Mouse (Mus musculus): ENCODE measurements at regions not wholly inside any gene's neighbourhood (a gene's known extent, or its start where the extent isn't known, plus 50 kb on each side); places are given as distances from the start of the nearest gene placed in this dataset.

DNA sequence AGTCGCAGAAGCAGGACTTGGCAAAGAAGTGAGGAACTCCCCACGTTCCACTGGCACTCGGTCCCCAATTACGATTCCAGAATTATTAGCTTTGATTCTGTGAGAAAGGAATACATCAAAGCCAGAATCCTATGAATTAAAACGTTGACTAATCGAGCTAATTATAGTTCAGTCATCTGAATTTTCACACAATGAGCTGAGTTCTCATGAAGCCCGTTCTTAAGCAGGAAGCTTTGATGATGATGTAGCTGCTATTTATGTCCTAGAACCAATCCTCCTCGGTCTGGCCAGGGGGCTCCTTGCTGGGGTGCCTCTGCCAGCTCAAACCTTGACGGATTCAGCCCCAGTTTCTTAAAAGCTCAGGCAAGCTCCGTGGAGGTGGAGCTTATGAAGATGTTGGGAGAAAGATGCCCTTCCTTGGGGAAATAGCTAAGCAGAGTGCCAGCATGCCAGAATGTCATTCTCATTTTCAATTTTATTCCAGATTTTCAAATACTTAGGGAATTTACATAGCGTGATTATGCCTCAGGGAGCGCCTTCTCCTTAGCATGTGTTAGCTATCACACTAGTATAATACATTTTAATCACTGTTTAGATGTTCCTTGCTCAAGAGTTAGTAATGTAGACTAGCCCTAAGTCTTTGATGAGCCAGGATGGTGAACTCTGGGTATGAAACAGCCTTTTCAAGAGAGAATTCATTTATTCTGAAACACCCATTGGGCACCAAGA, 65.5 kb upstream of the Ppm1b start:
- H3K36me3 ChIP-seq (ENCODE audit: control insufficient read depth, insufficient read depth, low read length) = no peaks in the 10 kb centered on the region
- H3K27ac ChIP-seq (replicated peaks; ENCODE audit: insufficient read depth, low read depth, low read length) = no peak overlapping the region
- no peak overlapping the region for H3K9ac ChIP-seq (ENCODE audit: low read depth, low read length)
- H3K79me2 ChIP-seq (ENCODE audit: control insufficient read depth, insufficient read depth, low read length) = no peaks in the 10 kb centered on the region
- no peak for TF ChIP-seq CTCF (IDR thresholded peaks at IDR 0.05; ENCODE audit: low read depth, low read length)
- no peak for TF ChIP-seq POLR2A (IDR thresholded peaks at IDR 0.05; ENCODE audit: extremely low read depth, insufficient read depth, low read length)
- 75% methylated on average over 12 of the region's 12 CpGs for WGBS
- no peak overlapping the region for H3K4me3 ChIP-seq (ENCODE audit: insufficient read depth, low read depth, low read length)
- H3K4me1 ChIP-seq (ENCODE audit: control insufficient read depth, insufficient read depth, low read length) = peaks cover 10% of the 10 kb centered on the region
- H3K27me3 ChIP-seq (ENCODE audit: control insufficient read depth, insufficient read depth, low read length) = no peaks in the 10 kb centered on the region
- no peak for DNase-seq (ENCODE audit: extremely low read depth, low read depth, low spot score)

DNA sequence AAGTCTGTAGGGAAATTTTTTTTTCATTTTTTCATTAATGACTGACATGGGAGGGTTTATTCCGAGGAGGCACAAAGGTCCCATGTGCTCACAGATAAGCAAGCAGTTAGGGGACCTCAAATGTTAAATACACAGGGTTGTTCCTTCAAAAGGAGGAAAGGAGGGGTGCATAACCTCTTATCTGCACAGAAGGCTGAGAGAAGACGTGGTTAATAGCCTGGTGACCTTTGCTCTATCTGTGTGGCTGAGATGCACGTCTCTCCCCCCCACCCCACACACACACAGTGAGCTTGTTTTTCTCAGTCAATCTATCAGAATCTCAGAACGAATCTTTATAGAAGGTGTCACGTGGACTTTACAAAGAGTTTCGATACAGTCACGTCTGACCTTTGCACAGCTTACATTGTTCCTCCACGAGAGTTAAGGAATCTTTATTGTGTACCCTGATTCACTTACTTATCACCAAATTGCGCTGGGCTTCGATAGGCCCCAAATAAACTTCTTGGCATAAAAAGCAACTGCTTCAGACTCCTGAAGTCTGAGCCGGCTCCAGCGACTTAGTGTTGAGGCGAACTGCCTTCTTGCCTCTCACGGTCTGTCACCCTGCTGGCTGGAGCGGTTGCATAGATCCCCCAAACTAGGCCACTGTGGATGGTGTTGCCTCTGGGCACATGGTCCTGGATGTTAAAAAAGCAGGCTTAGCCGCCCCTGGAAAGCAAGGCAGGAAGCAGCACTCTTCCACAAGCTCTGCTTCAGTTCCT, 63.1 kb upstream of the Ppm1b start:
- Histone ChIP-seq H3K27me3 (ENCODE audit: control insufficient read depth, insufficient read depth, low read length) (no peaks in the 10 kb centered on the region), H3K27ac (replicated peaks; ENCODE audit: insufficient read depth, low read depth, low read length) (no peak overlapping the region), H3K4me1 (ENCODE audit: control insufficient read depth, insufficient read depth, low read length) (peaks cover 21% of the 10 kb centered on the region), H3K4me3 (ENCODE audit: insufficient read depth, low read depth, low read length) (no peak overlapping the region), H3K9ac (ENCODE audit: low read depth, low read length) (no peak overlapping the region), H3K36me3 (ENCODE audit: control insufficient read depth, insufficient read depth, low read length) (no peaks in the 10 kb centered on the region), H3K79me2 (ENCODE audit: control insufficient read depth, insufficient read depth, low read length) (no peaks in the 10 kb centered on the region)
- 77% methylated on average over 16 of the region's 16 CpGs for WGBS
- TF ChIP-seq CTCF (IDR thresholded peaks at IDR 0.05; ENCODE audit: low read depth, low read length) (no peak), POLR2A (IDR thresholded peaks at IDR 0.05; ENCODE audit: extremely low read depth, insufficient read depth, low read length) (no peak)
- no peak for DNase-seq (ENCODE audit: extremely low read depth, low read depth, low spot score)

DNA sequence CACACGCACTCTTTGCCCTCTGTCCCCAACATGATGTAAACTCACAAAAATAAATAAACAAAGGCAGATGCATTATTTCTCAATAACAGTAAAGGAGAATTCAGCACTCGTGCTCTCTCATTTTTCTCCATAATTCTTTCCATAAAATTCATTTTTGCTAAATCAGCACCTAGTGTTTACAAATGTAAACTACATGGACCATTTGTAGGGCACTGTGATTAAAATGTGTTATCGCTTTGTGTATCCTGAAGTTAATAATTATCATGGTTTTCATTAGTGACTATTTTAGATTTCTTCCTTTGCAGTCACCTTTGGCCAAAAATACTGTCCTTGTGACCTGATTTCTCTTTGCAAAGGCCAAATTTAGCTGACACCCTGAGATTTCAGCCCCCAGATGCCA, 61.0 kb upstream of the Ppm1b start:
- no peaks in the 10 kb centered on the region for H3K36me3 ChIP-seq (ENCODE audit: control insufficient read depth, insufficient read depth, low read length)
- H3K27ac ChIP-seq (replicated peaks; ENCODE audit: insufficient read depth, low read depth, low read length) = peak overlapping the region; percentile 98
- peak; percentile 91 for DNase-seq (ENCODE audit: extremely low read depth, low read depth, low spot score)
- TF ChIP-seq CTCF (IDR thresholded peaks at IDR 0.05; ENCODE audit: low read depth, low read length) (no peak), POLR2A (IDR thresholded peaks at IDR 0.05; ENCODE audit: extremely low read depth, insufficient read depth, low read length) (no peak)
- no peaks in the 10 kb centered on the region for H3K27me3 ChIP-seq (ENCODE audit: control insufficient read depth, insufficient read depth, low read length)
- no peak overlapping the region for H3K4me3 ChIP-seq (ENCODE audit: insufficient read depth, low read depth, low read length)
- 16% methylated on average over 3 of the region's 3 CpGs for WGBS
- no peaks in the 10 kb centered on the region for H3K79me2 ChIP-seq (ENCODE audit: control insufficient read depth, insufficient read depth, low read length)
- peaks cover 21% of the 10 kb centered on the region for H3K4me1 ChIP-seq (ENCODE audit: control insufficient read depth, insufficient read depth, low read length)
- H3K9ac ChIP-seq (ENCODE audit: low read depth, low read length) = no peak overlapping the region

DNA sequence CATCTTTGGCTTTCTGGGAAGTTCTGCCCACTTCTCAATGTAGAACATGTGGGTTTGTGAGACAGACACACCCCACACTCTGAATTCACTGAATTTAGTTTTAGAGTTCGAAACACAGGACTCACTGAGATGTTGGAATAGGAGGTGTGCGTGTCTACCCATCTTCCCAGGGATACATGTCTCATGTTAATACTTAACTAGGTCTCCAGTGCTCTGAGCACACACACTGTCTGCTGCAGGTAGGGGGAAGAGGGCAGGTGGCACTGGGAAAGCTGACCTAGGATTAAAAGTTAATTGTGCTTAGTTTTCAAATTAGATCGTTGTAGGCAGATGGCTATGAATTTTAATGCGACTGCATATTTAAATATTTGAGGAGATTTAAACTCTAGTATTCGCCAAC, 60.0 kb upstream of the Ppm1b start:
- peaks cover 21% of the 10 kb centered on the region for H3K4me1 ChIP-seq (ENCODE audit: control insufficient read depth, insufficient read depth, low read length)
- H3K79me2 ChIP-seq (ENCODE audit: control insufficient read depth, insufficient read depth, low read length) = no peaks in the 10 kb centered on the region
- no peak overlapping the region for H3K4me3 ChIP-seq (ENCODE audit: insufficient read depth, low read depth, low read length)
- TF ChIP-seq POLR2A (IDR thresholded peaks at IDR 0.05; ENCODE audit: extremely low read depth, insufficient read depth, low read length) (no peak), CTCF (IDR thresholded peaks at IDR 0.05; ENCODE audit: low read depth, low read length) (no peak)
- peak; percentile 88 for DNase-seq (ENCODE audit: extremely low read depth, low read depth, low spot score)
- H3K27me3 ChIP-seq (ENCODE audit: control insufficient read depth, insufficient read depth, low read length) = no peaks in the 10 kb centered on the region
- 23% methylated on average over 5 of the region's 5 CpGs for WGBS
- peak overlapping the region; percentile 98 for H3K27ac ChIP-seq (replicated peaks; ENCODE audit: insufficient read depth, low read depth, low read length)
- no peaks in the 10 kb centered on the region for H3K36me3 ChIP-seq (ENCODE audit: control insufficient read depth, insufficient read depth, low read length)
- H3K9ac ChIP-seq (ENCODE audit: low read depth, low read length) = peak overlapping the region; percentile 36; the same call in 1 of the 2 replicates

DNA sequence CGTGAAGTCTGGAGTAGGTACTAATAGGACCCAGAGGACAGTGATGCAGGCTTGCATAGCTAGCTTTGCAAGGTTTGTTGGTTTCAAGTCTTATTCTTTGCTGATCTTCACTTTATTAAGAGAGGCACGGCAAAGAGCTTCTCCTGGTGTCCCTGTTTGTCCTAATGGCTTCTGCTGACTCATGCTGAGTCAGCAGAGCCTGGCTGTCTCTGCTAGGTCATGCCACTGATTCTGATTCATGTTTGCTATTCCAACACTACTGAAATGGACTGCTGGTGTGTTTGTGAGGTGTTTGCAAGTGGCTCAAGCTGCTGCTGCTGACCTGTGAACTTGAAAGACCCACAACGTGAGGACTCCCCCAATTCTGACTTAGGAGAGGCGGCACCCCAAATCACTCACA, 58.1 kb upstream of the Ppm1b start:
- peak; percentile 51 for DNase-seq (ENCODE audit: extremely low read depth, low read depth, low spot score)
- TF ChIP-seq CTCF (IDR thresholded peaks at IDR 0.05; ENCODE audit: low read depth, low read length) (no peak), POLR2A (IDR thresholded peaks at IDR 0.05; ENCODE audit: extremely low read depth, insufficient read depth, low read length) (no peak)
- no peak overlapping the region for H3K4me3 ChIP-seq (ENCODE audit: insufficient read depth, low read depth, low read length)
- H3K27me3 ChIP-seq (ENCODE audit: control insufficient read depth, insufficient read depth, low read length) = no peaks in the 10 kb centered on the region
- 0 out of 2 replicates have a peak overlapping the region, but pooled peaks have one; percentile 43 for H3K27ac ChIP-seq (replicated peaks; ENCODE audit: insufficient read depth, low read depth, low read length)
- H3K36me3 ChIP-seq (ENCODE audit: control insufficient read depth, insufficient read depth, low read length) = no peaks in the 10 kb centered on the region
- no peaks in the 10 kb centered on the region for H3K79me2 ChIP-seq (ENCODE audit: control insufficient read depth, insufficient read depth, low read length)
- H3K4me1 ChIP-seq (ENCODE audit: control insufficient read depth, insufficient read depth, low read length) = peaks cover 18% of the 10 kb centered on the region
- 71% methylated on average over 4 of the region's 4 CpGs for WGBS
- H3K9ac ChIP-seq (ENCODE audit: low read depth, low read length) = no peak overlapping the region

Measured in liver, adult 2 months (tissue).